Mouse (Mus musculus) ES-E14 (cell line): ENCODE data around the gene Ywhaq.

Source experiments
- CHD2 ChIP-seq: IDR thresholded peaks from 2 replicates; pipeline ENCODE4 v1.6.1; 2014; ENCODE audit warnings: mild to moderate bottlenecking, low read depth, low read length, inconsistent platforms
- HCFC1 ChIP-seq: IDR thresholded peaks from 2 replicates; pipeline ENCODE4 v1.6.1; 2012; ENCODE audit warnings: low read length, inconsistent platforms, borderline replicate concordance; ENCODE audit not compliant: insufficient read depth
- MAFK ChIP-seq: IDR thresholded peaks from 2 replicates; pipeline ENCODE4 v1.6.1; 2014; ENCODE audit warnings: mild to moderate bottlenecking, low read depth, low read length, inconsistent platforms; ENCODE audit not compliant: insufficient read depth

GRCm38 (mm10) chr12:21443783-21444182 lies 26.3 kb upstream of the Ywhaq start:
- no peak for TF ChIP-seq CHD2
- TF ChIP-seq HCFC1: no peak
- TF ChIP-seq MAFK: no peak
